Mouse (Mus musculus): ENCODE measurements around the gene Lax1. TPM values are rescaled to one million over a fixed set of nuclear protein-coding genes. Genes with fewer than 3 reads are reported as not detected.
"Not testable (repeated sequence)": the region's sequence is repeated elsewhere in the genome, so short reads cannot be mapped to it uniquely, and the experiment has no call there.

The Lax1 gene
- polyA plus RNA-seq, 1 experiment from 2014 or later = 0.39 TPM

DNA sequence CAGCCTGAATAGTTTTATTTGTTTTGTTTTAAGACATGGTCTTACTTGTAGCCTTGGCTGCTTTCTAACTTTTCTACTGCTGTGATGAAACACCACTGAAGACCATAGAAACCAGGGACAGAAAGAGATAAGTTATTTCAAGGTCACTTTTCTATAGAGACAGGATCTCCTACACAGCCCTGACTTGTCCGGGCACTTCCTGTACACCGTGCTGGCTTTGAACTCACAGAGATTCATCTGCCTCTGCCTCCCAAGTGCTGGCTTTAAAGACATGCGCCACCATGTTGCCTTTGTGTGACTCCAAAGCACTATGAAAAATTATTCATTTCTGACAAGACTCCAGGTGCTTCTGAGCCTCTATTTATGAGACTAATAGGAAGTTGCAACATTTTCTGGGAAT, 18.6 kb downstream of the Lax1 start:
- Histone ChIP-seq H3K36me3 (replicated peaks) (no peaks in the 10 kb centered on the region), H3K27me3 (replicated peaks; ENCODE audit: low read depth, poor library complexity, severe bottlenecking) (no peaks in the 10 kb centered on the region), H3K4me3 (no peak overlapping the region), H3K27ac (replicated peaks) (no peak overlapping the region), H3K4me1 (no peaks in the 10 kb centered on the region), H3K9me3 (no peaks in the 10 kb centered on the region)
- 96% methylated on average over 3 of the region's 3 CpGs for WGBS
- no peak for DNase-seq (ENCODE audit: low spot score)

DNA sequence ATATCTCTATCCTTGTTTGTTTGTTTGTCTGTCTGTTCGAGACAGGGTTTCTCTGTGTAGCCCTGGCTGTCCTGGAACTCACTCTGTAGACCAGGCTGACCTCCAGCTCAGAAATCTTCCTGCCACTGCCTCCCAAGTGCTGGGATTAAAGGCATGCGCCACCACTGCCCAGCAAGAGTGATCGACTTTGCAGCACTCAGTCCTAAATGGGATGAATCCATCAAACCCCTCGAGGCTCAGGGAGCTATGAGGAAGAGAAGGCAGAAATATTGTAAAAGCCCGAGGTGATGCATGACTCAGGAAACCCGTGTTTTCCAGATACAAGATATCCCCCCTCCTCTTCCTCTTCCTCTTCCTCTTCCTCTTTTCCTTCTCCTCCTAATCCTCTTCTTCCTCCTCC, 19.1 kb downstream of the Lax1 start:
- H3K4me1 ChIP-seq = no peaks in the 10 kb centered on the region
- DNase-seq (ENCODE audit: low spot score) = no peak
- H3K27me3 ChIP-seq (replicated peaks; ENCODE audit: low read depth, poor library complexity, severe bottlenecking) = no peaks in the 10 kb centered on the region
- H3K36me3 ChIP-seq (replicated peaks) = no peaks in the 10 kb centered on the region
- no peak overlapping the region for H3K27ac ChIP-seq (replicated peaks)
- H3K9me3 ChIP-seq = no peaks in the 10 kb centered on the region
- WGBS = 85% methylated on average over 6 of the region's 6 CpGs
- H3K4me3 ChIP-seq = no peak overlapping the region

DNA sequence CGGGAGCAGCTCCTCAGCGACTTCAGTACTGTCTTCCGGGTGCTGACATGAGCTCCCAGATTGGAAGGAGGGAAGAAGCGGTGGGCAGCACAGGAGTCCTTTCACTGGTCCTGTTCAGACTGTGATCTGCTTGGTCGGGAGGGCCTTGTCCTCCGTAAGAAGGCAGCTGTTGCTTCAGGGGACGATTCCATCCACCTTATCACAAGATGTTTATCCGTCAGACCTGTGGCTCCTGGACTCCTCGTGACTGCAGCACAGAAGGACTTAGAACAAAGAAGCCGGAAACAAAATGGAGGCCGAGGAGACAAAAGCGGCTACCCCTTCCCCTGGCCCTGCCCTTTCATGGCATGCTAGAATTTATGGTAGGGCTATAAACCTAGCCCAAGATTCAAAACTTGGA, 19.7 kb downstream of the Lax1 start:
- no peaks in the 10 kb centered on the region for H3K4me1 ChIP-seq
- DNase-seq (ENCODE audit: low spot score) = no peak
- WGBS = 85% methylated on average over 12 of the region's 12 CpGs
- H3K27me3 ChIP-seq (replicated peaks; ENCODE audit: low read depth, poor library complexity, severe bottlenecking) = no peaks in the 10 kb centered on the region
- H3K36me3 ChIP-seq (replicated peaks) = no peaks in the 10 kb centered on the region
- no peak overlapping the region for H3K27ac ChIP-seq (replicated peaks)
- no peaks in the 10 kb centered on the region for H3K9me3 ChIP-seq
- H3K4me3 ChIP-seq = no peak overlapping the region

DNA sequence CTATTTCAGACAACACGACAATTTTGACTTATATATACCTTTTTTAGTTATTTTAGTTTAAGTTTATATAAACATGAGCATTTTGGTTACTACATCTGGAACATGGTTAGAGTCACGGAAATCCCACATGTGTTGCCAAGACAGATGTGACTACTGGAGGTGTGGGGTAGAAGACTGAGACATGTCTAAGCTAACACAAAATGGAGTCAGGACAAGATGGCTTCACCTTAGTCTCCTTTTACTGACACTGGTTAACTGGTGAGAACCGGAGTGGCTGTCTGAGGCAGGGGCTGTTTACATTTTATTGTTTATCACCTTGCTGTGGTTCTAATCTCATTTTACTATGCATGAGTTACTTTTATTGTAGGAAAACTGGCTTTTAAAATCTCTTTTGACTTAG, 21.3 kb downstream of the Lax1 start:
- Histone ChIP-seq H3K4me3 (no peak overlapping the region), H3K36me3 (replicated peaks) (no peaks in the 10 kb centered on the region)

DNA sequence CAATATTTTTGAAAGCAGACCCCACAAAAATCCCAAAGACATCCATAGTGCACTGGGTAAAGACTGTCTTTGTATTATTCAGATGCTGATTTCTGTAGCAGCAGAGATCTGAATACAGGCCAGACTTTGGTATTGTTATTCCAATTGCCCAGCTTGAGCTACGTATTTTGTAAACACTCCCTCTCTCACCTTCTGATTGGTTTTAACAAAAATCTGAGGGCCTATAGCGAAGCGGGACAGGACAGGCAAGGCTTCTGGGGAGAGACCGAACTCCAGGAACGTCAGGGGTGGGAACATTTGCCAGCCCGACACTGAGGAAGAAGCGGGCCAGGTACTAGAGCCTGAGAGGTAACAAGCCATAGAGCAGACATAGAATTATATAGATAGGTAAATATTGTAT, 22.2 kb downstream of the Lax1 start:
- no peak for DNase-seq (ENCODE audit: low spot score)
- no peaks in the 10 kb centered on the region for H3K36me3 ChIP-seq (replicated peaks)
- H3K9me3 ChIP-seq = no peaks in the 10 kb centered on the region
- no peak overlapping the region for H3K27ac ChIP-seq (replicated peaks)
- no peak overlapping the region for H3K4me3 ChIP-seq
- no peaks in the 10 kb centered on the region; the same call in 1 of the 2 replicates for H3K4me1 ChIP-seq
- no peaks in the 10 kb centered on the region for H3K27me3 ChIP-seq (replicated peaks; ENCODE audit: low read depth, poor library complexity, severe bottlenecking)
- 34% methylated on average over 7 of the region's 7 CpGs for WGBS

More for the DNA sequence above, 21.3 kb downstream of the Lax1 start:
- no peaks in the 10 kb centered on the region for H3K9me3 ChIP-seq
- no peak for DNase-seq (ENCODE audit: low spot score)
- no peaks in the 10 kb centered on the region; the same call in 1 of the 2 replicates for H3K4me1 ChIP-seq
- no peak overlapping the region for H3K27ac ChIP-seq (replicated peaks)
- WGBS = 87% methylated on average over 3 of the region's 3 CpGs
- H3K27me3 ChIP-seq (replicated peaks; ENCODE audit: low read depth, poor library complexity, severe bottlenecking) = no peaks in the 10 kb centered on the region

DNA sequence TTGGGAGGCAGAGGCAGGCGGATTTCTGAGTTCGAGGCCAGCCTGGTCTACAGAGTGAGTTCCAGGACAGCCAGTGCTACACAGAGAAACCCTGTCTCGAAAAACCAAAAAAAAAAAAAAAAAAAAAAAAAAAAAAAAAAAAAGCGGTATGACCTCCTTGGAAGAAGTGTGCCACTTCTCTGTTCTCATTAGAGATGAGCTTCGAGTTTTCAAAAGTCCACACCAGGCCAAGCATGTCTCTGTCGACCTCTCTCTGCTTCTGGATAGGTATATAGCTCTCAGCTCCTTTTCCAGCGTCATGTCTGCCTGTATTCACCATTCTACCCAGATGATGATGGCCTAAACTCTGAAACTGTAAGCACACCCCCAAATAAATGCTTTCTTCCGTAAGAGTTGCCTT, 24.2 kb downstream of the Lax1 start:
- 84% methylated on average over 7 of the region's 8 CpGs for WGBS
- not testable (repeated sequence) for DNase-seq (ENCODE audit: low spot score); H3K4me1 ChIP-seq

DNA sequence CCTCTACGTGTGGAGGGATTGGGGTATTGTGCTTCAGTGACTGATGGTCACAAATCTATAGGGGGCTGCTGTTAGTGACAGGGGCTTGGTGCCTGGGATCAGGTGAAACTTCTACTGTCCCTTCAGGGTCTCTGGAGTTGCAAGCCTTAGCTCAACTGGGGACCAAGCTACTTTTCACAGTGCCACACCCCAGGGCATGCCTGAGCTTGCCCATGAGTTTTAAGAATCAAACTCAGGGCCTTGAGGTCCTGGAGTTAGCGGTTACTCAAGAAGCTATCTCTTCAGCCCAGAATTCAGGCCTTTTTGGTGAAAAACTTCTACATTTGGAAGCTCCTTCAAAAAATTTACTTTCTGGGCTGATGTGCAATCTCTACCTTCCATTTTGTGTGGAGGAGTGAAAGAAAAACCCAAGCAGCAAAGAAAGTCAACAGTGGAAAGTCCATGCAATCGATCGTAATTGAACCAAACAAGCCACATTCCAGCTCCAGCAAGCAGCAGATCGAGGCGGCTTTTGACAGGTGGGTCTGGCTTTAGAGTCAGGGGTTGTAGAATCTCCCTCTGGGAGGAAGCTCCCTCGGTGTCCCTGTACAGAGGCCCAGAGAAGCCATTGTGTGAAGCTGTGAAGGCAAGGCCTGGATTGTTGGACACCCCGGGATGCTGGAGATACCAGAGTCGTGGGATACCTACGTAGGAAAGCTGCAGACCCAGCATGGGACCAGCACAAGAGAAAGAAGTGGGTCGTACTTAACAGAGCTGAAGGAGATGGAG, 25.5 kb downstream of the Lax1 start:
- H3K9me3 ChIP-seq = no peaks in the 10 kb centered on the region
- H3K4me1 ChIP-seq = peaks cover 10% of the 10 kb centered on the region
- 64% methylated on average over 11 of the region's 11 CpGs for WGBS
- H3K27me3 ChIP-seq (replicated peaks; ENCODE audit: low read depth, poor library complexity, severe bottlenecking) = no peaks in the 10 kb centered on the region
- H3K36me3 ChIP-seq (replicated peaks) = peaks cover 3% of the 10 kb centered on the region
- no peak for DNase-seq (ENCODE audit: low spot score)
- H3K4me3 ChIP-seq = no peak overlapping the region
- H3K27ac ChIP-seq (replicated peaks) = no peak overlapping the region

More for the DNA sequence above, 24.2 kb downstream of the Lax1 start:
- not testable (repeated sequence) for H3K4me3 ChIP-seq; H3K36me3 ChIP-seq (replicated peaks); H3K27ac ChIP-seq (replicated peaks); H3K9me3 ChIP-seq; H3K27me3 ChIP-seq (replicated peaks; ENCODE audit: low read depth, poor library complexity, severe bottlenecking)

DNA sequence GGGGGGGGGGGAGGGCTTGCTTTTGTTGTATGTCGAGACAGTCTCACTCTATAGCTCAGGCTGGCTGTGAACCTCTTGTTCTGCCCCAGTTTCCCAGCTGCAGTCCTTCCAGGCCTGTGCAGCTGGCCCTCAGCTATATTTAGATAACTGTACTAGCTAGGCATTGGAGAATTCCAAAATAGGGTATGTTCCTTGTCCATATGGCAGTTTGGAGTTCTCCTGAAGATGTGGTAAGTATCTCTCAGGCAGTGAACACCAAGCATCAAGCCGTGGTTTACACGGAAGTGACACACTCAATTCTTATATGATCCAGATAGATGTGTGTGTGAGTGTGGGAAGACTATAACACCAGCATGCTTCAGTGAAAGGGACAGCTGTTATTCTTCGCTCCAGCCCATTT, 26.5 kb downstream of the Lax1 start:
- Histone ChIP-seq H3K36me3 (replicated peaks) (peaks cover 13% of the 10 kb centered on the region), H3K27ac (replicated peaks) (no peak overlapping the region), H3K27me3 (replicated peaks; ENCODE audit: low read depth, poor library complexity, severe bottlenecking) (no peaks in the 10 kb centered on the region), H3K4me3 (no peak overlapping the region), H3K4me1 (peaks cover 20% of the 10 kb centered on the region), H3K9me3 (no peaks in the 10 kb centered on the region)
- 85% methylated on average over 4 of the region's 4 CpGs for WGBS
- no peak for DNase-seq (ENCODE audit: low spot score)

DNA sequence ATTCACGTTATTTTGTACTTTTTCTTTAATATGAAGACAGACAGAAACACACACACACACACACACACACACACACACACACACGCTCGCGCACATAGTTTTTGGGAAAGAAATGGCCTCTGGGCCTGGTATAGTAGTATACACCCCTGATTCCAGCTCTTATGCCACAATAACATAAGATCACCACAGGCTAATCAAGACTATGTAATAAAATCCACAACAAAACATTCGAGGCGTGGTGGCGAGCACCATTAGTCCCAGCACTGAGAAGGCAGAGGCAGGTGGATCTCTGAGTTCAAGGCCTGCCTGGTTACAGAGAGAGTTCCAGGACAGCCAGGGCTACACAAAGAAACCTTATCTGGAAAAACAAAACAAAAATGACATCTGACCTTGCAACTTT, 27.0 kb downstream of the Lax1 start:
- no peak for DNase-seq (ENCODE audit: low spot score)
- WGBS = 94% methylated on average over 7 of the region's 7 CpGs

DNA sequence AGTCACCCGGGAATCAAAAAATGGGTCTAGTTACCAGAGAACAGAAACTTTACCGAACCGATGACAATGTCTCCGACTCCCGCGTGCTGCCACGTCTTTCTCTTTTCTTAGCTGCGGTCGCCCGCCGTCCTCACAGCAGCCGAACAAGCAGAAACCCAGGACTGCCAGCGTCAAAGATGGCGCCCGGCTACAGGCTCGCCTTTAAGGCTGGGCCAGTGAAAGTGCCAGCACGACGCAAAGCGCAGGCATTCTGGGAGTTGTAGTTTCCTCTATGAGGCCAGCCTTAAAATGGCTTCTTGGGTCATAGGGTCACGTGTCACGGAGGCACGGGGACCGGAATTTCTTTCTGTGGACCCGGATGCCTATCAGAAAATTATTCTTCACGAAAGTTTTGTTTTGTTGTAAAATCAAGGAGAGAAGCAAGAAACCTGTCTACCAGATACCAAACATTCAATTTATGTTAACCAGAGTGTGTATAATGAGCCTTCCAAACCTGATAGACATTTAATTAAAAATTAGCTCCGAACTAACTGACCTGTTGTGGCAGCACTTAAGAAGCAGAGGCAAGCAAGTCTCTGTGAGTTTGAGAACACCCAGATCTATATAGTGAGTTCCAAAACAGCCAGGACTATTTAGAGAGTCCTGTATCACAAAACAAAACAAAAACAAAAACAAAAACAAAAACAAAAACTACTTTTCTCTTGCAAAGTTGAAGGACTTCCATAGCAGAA, 28.5 kb downstream of the Lax1 start, which contains the start of gene Gm38394:
Gm38394 (minus strand) TSS at position 116 of the 731 bp plus-strand sequence.
- Histone ChIP-seq H3K4me1 (peaks cover 31% of the 10 kb centered on the region), H3K4me3 (peak within 1 kb of the TSS; percentile 89), H3K36me3 (replicated peaks) (peaks cover 33% of the 10 kb centered on the region), H3K27ac (replicated peaks) (peak within 1 kb of the TSS; percentile 98), H3K9me3 (no peaks in the 10 kb centered on the region), H3K27me3 (replicated peaks; ENCODE audit: low read depth, poor library complexity, severe bottlenecking) (no peaks in the 10 kb centered on the region)
- 3% methylated on average over 26 of the region's 26 CpGs for WGBS
- peak; percentile 93 for DNase-seq (ENCODE audit: low spot score)

More for the DNA sequence above, 27.0 kb downstream of the Lax1 start:
- no peaks in the 10 kb centered on the region for H3K27me3 ChIP-seq (replicated peaks; ENCODE audit: low read depth, poor library complexity, severe bottlenecking)
- H3K27ac ChIP-seq (replicated peaks) = no peak overlapping the region
- H3K4me1 ChIP-seq = peaks cover 23% of the 10 kb centered on the region
- H3K9me3 ChIP-seq = no peaks in the 10 kb centered on the region
- peaks cover 18% of the 10 kb centered on the region for H3K36me3 ChIP-seq (replicated peaks)
- no peak overlapping the region for H3K4me3 ChIP-seq

DNA sequence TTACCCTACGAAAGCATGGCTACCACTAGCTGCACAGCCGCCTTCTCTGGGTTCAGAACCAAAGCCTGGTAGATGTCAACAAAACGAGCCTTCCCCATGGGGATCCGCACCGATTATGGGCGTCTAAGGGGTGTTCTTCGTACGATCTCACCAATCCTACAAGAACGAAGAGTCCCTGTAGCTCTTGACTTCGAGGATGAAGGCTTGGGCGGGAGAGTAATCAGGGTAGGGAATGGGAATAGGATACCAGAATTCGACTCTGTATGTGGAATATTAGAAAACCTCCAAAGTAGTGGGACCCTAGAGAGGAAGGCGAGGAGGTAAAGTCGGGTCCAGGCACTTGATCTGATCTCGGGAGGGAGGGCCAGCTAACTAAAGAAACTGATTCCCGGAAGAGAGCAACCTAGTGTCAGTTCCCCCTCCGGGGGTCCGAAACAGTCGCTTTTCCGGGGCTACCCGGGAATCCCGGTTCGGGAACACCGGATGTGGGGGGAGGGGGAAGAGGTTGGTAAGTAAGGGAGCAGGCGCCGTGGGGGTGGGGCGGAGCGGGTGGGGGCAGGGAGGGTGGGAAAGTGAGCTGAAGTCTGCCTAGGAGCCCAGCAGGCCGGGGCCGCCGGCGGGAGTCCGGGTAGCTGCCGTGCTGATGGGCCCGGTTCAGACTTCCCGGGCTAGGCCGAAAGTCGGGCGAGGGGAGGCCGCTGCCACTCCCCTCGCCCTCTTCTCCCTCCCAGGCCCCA, 29.3 kb downstream of the Lax1 start, which contains the start of gene Zbed6:
Zbed6 (minus strand) TSS at position 420 of the 737 bp plus-strand sequence.
- Histone ChIP-seq H3K9me3 (no peaks in the 10 kb centered on the region), H3K4me3 (peak within 1 kb of the TSS; percentile 89), H3K4me1 (peaks cover 31% of the 10 kb centered on the region), H3K27ac (replicated peaks) (peak within 1 kb of the TSS; percentile 98), H3K27me3 (replicated peaks; ENCODE audit: low read depth, poor library complexity, severe bottlenecking) (no peaks in the 10 kb centered on the region), H3K36me3 (replicated peaks) (peaks cover 39% of the 10 kb centered on the region)
- peak; percentile 87 for DNase-seq (ENCODE audit: low spot score)
- 1% methylated on average over 41 of the region's 41 CpGs for WGBS

DNA sequence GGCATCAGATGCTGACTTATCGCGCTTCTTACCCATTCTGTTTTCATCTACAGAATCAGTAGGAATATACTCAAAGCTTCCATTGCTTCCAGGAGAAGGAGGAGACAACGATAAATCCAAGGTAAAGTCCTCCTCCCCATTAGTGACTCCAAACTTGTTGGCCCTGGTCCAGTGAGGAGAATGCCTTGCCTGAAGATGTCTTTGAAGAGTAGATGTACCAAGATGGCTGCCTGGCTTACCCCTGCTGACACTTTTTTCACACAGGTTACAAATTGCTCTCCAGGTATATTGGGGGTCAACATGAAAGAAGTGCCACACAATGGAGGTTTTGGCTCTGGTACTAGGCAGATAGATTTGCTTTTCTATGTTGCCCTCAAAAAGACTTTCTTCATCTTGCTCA, 31.0 kb downstream of the Lax1 start:
- DNase-seq (ENCODE audit: low spot score) = no peak
- H3K9me3 ChIP-seq = no peaks in the 10 kb centered on the region
- no peak overlapping the region for H3K27ac ChIP-seq (replicated peaks)
- H3K4me3 ChIP-seq = no peak overlapping the region; the same call in 1 of the 2 replicates
- peaks cover 51% of the 10 kb centered on the region for H3K36me3 ChIP-seq (replicated peaks)
- H3K27me3 ChIP-seq (replicated peaks; ENCODE audit: low read depth, poor library complexity, severe bottlenecking) = no peaks in the 10 kb centered on the region
- peaks cover 31% of the 10 kb centered on the region for H3K4me1 ChIP-seq
- WGBS = 85% methylated on average over 3 of the region's 3 CpGs

All from embryonic facial prominence, embryonic 10.5 days (tissue).